Mouse (Mus musculus) CH12.LX (cell line): ENCODE measurements around the gene Taldo1.

Experiments used
- CTCF ChIP-seq, 2 experiments: IDR thresholded peaks in 1 of 2; conservative IDR thresholded peaks in 1 of 2; 2 replicates each; pipeline ENCODE4 v1.5.1; 2011 to 2012; ENCODE audit warnings: low read depth in 2 of 2, low read length in 2 of 2, improper control_type of control experiment in 1 of 2, inconsistent platforms in 1 of 2, mild to moderate bottlenecking in 1 of 2, moderate library complexity in 1 of 2
- E2F4 ChIP-seq: IDR thresholded peaks from 2 replicates; pipeline ENCODE4 v1.6.1; 2011; ENCODE audit warnings: low read depth, low read length, improper control_type of control experiment; ENCODE audit not compliant: insufficient replicate concordance
- KAT2A ChIP-seq: IDR thresholded peaks from 2 replicates; pipeline ENCODE4 v1.6.1; 2012; ENCODE audit warnings: low read length, improper control_type of control experiment, inconsistent platforms; ENCODE audit not compliant: insufficient replicate concordance
- MEF2A ChIP-seq: IDR thresholded peaks from 2 replicates; pipeline ENCODE4 v1.6.1; 2014; ENCODE audit warnings: low read depth, mild to moderate bottlenecking, inconsistent platforms, low read length, improper control_type of control experiment, borderline replicate concordance
- NRF1 ChIP-seq: IDR thresholded peaks from 2 replicates; pipeline ENCODE4 v1.6.1; 2014; ENCODE audit warnings: low read depth, mild to moderate bottlenecking, inconsistent platforms, low read length, improper control_type of control experiment, moderate library complexity
- POLR2A ChIP-seq: IDR thresholded peaks from 2 replicates; pipeline ENCODE4 v1.6.1; 2011; ENCODE audit warnings: low read depth, mild to moderate bottlenecking, improper control_type of control experiment, low read length
- RCOR1 ChIP-seq: conservative IDR thresholded peaks from 2 replicates; pipeline ENCODE4 v1.6.1; 2012; ENCODE audit warnings: low read depth, mild to moderate bottlenecking, inconsistent platforms, low read length, improper control_type of control experiment
- SMC3 ChIP-seq: IDR thresholded peaks from 2 replicates; pipeline ENCODE4 v1.6.1; 2011; ENCODE audit warnings: low read depth, low read length, improper control_type of control experiment
- USF2 ChIP-seq: conservative IDR thresholded peaks from 2 replicates; pipeline ENCODE4 v1.6.1; 2011; ENCODE audit warnings: low read depth, low read length, improper control_type of control experiment
- ZMIZ1 ChIP-seq: IDR thresholded peaks from 2 replicates; pipeline ENCODE4 v1.6.1; 2012; ENCODE audit warnings: low read depth, mild to moderate bottlenecking, inconsistent platforms, low read length, improper control_type of control experiment
- ZNF384 ChIP-seq: IDR thresholded peaks from 2 replicates; pipeline ENCODE4 v1.6.1; 2012; ENCODE audit warnings: low read depth, low read length, improper control_type of control experiment, inconsistent platforms

GRCm38 (mm10) chr7:141443828-141444237 lies 51.8 kb downstream of the Taldo1 start, which contains the start of gene Pidd1:
- TF ChIP-seq SMC3 = no peak
- TF ChIP-seq E2F4 = peak; percentile 96
- no peak for TF ChIP-seq CTCF (conservative IDR thresholded peaks at IDR 0.05 in 1 of 2, IDR thresholded peaks at IDR 0.05 in 1 of 2; ENCODE audit: low read depth in 2 of 2, low read length in 2 of 2)
- TF ChIP-seq ZMIZ1 = peak; percentile 91
- no peak for TF ChIP-seq USF2
- 0 out of 2 replicates have a peak, but pooled peaks have one; percentile 73 for TF ChIP-seq KAT2A
- TF ChIP-seq ZNF384 = no peak
- no peak for TF ChIP-seq RCOR1
- peak; percentile 84 for TF ChIP-seq POLR2A
- no peak for TF ChIP-seq NRF1
- TF ChIP-seq MEF2A = no peak; the same call in 1 of the 2 replicates
